Mouse (Mus musculus): ENCODE results near the gene Prrg2. TPM values are rescaled to one million over a fixed set of nuclear protein-coding genes. Genes with fewer than 3 reads are reported as not detected.
"Not testable (repeated sequence)": the region's sequence is repeated elsewhere in the genome, so short reads cannot be mapped to it uniquely, and the experiment has no call there.

The Prrg2 gene
- 10 to 100 TPM; 16.4 to 20.5 (median 17.1) TPM for total RNA-seq (2022)

DNA sequence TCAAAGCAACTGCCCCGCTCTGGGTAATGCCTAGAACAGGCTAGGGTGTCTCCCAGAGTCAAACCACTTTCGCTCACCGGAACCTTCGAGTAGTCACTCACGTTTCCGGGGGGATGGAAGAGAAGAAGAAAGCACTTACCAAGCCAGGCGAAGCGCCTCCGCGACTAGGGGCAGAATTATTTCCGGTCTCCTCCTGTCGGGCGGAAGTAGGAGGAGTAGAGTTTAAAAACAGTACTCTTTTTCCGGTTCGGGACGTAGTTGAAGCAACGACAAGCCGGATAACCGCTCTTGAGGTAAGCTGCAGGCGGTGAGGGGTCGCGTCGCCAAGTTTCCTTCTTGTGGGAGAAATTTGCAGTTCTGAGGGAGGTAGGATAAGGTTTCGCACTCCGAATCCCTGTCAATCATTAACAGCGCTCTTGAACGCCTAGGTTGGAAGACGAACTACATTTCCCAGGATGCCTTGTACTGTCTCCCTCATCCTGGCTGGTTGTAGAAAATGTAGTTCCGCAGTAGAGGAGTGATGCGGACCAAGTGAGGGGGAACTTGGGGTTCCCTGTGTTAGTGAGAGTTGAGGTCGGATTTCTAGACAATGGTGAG is at the start of gene Prrg2, which contains the start of gene Nosip:
Gene Prrg2, minus strand, starts transcription at position 439 of the 597 bp plus-strand sequence.
Gene Nosip, plus strand, starts transcription at position 191 of the 597 bp plus-strand sequence.
- DNase-seq: peak; percentile 94

- no peak for DNase-seq
Observed at GRCm38 (mm10) chr7:45111940-45112339, 49.5 kb upstream of the Prrg2 start.

GRCm38 (mm10) chr7:45110089-45110488 is 47.6 kb upstream of the Prrg2 start:
- not testable (repeated sequence) for DNase-seq

GRCm38 (mm10) chr7:45107052-45107645 is 44.7 kb upstream of the Prrg2 start:
- DNase-seq: no peak

DNA sequence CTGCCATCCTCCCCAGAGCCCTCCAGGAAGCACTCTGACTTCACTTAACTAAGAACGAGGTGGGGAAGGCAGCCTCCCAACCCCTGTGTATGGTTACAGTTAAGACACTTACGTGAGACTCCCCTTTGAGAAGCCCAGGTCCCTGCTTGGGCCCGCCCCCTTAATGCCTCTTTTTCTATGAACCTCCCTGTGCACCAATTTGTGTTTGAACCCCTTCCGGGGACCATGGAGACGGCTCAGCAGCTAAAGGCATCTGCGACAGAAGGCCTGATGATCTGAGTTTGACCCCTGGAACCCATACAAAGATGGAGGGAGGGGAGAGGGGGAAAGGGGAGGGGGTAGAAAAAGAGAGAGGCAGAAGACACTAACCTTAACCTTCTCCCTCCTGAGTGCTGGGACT is 44.0 kb upstream of the Prrg2 start:
- no peak for DNase-seq

- no peak for DNase-seq
Observed at GRCm38 (mm10) chr7:45105491-45105890, 43.0 kb upstream of the Prrg2 start.

DNA sequence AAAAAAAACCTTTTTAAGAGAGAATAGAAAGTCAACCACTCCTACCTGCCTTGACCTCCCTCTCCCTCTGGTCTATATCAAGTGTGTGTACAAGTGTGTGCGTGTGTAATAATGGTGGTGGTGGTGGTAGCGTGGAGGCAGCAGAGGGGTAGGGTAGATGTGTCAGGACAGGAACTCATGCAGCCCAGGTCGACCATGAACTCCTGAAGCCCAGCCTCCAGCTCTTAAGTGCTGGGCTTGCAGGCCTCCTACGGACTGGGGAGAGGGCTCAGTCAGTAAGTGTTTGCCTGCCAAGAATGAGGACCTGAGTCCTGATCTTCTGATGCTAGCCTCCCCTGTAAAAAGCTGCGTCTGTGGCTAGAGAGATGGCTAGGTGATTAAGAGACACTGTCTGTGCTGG is 42.5 kb upstream of the Prrg2 start:
- DNase-seq: no peak

DNA sequence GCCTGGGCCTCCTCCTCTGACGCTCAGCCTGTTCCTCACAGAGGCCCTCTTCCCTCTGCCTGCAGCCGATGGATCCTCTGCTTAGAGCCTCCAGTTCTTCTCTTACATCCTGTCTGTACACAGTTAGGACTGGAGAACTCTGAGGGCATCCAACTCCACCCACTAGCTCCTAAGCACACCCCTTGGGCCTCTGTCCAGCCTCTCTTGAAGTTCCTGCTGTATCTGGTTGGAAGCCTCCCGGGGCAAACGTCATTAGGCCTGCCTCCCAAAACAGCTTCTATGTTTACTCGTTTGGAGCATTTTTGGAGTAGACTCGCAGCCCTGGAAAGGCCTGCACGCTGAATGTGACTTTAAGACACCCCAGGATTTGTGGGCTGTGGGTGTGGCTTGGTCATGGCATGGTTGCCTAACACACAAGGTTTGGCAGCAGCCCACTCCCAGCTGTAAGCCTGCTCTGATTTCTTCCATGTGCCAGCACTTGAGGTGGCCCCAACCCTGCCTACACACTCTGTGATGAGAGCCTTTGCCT is 41.2 kb upstream of the Prrg2 start, which contains the start of gene Fcgrt:
Gene Fcgrt, minus strand, starts transcription at position 200 of the 529 bp plus-strand sequence.
- DNase-seq: peak; percentile 96

DNA sequence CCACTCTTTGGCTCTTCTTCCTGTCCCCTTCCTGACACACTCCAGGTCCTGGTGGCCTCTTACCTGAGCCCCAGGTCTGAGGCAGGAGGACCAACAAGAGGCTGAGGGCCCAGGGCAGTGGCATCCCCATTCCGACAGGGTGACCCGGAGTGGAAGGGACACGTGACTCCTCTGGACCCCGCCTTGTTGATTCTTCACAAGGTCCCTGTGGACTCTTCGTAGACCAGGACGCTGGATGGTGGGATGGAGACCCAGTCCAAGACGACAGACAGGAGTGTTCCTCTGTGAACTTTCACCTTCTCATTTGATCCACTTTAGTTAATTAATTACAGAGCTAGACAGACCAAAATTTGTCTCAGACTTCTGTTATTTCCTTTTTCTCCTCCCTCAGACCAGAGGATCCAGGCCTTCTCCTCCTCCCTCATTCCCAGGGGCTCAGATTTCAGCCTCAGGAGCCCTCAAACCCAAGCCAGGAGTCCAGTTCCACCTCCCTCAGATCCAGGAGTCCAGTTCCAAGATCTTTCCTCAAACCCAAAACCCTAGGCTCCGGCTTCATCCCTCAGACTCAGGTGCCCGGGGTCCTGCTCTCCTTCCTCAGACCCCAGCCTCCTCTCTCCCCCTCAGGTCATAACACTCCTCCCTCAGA is 40.6 kb upstream of the Prrg2 start:
- DNase-seq: no peak

DNA sequence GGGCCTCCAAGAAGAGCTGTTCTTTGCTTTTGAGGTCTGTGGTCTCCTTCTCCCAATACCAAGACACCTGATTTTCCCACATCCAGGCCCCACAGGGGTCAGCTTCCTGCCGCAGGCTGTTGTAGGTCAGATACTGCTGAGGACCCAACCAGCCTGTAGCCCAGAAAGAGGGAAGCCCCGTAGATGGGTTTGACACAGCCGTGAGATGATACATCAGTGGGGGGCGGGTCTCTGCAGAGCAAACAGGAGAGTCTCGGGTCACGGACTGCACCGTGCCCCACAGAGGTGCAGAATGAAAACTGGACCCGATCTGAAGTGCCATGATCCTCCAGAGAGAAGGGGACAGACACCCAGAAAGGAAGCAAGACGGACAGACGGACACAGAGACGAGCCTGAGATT is 40.0 kb upstream of the Prrg2 start:
- no peak for DNase-seq

DNA sequence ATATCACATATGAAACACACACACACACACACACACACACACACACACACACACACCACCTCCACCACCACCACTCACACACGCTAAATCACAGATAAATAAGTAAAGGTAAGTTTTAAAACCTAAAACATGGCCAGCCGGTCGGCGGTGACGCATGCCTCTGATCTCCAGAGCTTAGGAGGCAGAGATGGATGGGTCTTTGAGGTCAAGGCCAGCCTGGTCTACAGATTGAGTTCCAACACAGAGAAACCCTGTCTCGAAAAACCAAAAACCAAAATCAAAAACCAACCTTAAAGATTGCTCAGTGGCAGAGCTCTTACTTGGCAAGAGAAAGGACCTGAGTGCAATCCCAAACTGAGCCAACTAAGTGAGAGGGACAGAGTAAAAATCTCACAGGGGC is 37.6 kb upstream of the Prrg2 start:
- no peak for DNase-seq

DNA sequence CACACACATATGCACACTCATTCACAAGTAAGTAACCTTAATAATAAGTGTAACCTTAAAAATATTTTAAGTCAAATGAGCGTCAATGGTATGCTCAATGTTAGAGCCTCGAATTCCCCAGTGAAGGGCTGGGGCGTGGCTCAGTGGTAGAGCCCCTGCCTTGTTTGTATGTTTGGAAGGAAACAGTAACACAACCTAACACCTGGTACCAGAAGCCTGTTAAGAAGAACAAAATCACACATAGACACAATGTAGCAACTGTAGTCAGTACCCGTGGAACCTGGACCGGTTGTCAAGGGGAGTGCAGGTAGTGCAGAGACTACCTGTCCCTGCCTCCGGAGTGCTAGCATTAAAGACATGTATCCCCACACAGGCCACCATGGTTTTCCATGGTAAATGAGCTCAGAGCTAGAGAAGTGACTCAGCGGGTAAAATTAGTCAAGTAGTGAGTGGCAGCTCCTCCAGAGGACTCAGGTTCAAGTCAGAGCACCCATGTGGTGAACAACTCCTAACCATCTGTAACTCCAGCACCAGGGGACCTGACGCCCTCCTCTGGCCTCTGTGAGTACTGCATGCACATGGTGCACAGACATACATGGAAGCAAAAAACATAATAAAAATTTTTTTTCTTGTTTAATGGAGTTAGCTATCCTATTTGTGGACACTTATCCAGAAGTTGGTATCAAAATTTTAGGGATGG is 36.2 kb upstream of the Prrg2 start:
- no peak for DNase-seq

DNA sequence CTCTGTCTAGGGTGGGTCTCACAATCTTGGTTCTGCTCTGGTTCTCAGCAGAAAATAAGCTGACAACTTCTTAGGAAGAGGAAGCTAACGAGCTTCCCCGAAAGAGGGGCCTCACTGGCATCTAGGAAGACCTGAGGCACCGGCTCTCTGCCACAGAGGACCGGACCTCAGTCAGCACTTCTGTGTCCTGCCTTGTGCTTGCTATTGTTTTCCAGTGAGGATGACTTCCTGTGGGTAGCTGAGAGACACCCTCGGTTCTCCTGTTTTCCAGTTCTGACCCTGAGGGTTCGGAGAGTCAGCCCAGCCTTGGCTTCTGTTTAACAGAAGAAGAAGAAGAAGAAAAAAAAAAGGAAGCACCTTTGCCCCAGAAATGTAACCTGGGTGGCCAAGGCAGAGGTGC is 35.0 kb upstream of the Prrg2 start:
- no peak for DNase-seq

DNA sequence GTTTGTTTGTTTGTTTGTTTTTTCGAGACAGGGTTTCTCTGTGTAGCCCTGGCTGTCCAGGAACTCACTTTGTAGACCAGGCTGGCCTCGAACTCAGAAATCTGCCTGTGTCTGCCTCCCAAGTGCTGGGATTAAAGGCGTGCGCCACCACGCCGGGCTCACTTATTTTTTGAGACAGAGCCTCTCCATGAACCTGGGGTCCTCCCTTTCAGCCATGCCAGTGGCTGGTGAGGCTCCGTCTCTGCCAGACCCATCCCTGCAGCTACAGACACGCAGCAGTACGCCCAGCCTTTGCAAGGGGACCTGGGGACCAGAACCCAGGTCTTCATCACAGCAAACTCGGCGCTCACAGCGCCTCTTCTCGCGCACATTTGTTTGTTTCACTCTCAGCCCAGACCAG is 33.5 kb upstream of the Prrg2 start:
- not testable (repeated sequence) for DNase-seq

DNA sequence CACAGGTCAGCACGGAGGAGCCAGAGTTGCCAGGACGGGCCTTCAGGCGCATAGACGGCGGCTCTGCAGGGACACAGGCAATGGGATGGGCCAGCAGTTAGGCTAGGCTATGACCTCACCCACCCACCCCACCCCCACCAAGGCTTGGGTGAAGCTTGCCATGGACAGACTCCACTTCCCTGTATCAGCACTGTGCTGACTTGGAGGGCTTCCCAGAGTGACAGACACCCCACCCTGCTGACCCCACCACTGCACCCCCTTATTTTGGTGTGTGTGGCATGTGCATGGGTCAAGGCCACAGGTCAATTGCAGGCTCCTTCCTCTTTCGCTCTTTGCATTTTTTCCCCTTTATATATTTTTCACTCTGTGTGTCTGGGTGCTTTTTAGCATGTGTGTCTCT is 32.9 kb upstream of the Prrg2 start:
- no peak for DNase-seq

GRCm38 (mm10) chr7:45094121-45094520 is 31.6 kb upstream of the Prrg2 start:
- no peak for DNase-seq

DNA sequence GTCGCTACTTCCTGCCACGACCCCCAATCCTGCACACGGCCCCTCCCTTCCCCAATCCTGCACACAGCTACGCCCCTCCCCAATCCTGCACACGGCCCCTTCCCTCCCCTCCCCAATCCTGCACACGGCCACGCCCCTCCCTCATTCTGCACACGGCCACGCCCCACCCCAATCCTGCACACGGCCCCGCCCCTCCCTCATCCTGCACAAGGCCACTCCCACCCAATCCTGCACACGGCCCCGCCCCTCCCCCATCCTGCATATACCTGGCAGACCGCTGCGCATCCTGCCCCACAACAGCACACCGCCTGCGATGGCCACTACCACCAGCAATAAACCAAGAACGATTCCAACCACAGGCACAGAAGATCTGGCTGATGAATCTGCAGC is 31.0 kb upstream of the Prrg2 start:
- no peak for DNase-seq

DNA sequence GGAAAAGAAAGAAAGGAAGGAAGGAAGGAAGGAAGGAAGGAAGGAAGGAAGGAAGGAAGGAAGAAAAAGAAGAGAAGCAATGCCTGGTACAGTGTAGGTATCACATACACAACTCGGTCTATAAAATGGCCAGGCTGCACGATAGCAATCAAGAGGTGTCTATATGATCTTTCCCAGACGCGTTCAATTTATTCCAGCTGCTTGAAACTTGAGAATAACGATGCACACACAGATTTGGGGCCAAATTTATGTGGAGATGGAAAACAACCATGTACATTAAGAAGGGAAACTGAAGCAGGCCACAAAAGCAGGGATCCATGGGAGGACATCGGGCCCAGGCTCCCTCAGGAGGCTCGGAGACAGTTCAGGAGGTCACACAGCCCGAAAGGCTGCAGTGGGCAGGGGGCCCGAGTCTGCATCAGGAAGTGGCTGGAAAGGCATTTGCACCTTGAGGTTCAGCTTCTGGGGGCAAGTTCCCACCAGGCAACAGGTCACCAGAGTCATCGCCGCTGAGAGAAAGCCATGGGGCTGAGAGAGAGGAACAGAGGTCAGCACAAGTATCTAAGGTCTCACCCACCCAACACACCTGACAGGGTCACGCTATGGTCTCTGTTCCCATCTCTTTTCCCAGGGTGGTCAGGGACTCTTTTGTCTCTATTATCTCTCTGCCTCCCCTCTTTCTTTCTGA is 30.5 kb upstream of the Prrg2 start:
- DNase-seq: no peak

GRCm38 (mm10) chr7:45092048-45092447 is 29.6 kb upstream of the Prrg2 start, which contains the start of gene Rcn3:
TSS of gene Rcn3 (minus strand) at chr7:45092221.
- DNase-seq: no peak

DNA sequence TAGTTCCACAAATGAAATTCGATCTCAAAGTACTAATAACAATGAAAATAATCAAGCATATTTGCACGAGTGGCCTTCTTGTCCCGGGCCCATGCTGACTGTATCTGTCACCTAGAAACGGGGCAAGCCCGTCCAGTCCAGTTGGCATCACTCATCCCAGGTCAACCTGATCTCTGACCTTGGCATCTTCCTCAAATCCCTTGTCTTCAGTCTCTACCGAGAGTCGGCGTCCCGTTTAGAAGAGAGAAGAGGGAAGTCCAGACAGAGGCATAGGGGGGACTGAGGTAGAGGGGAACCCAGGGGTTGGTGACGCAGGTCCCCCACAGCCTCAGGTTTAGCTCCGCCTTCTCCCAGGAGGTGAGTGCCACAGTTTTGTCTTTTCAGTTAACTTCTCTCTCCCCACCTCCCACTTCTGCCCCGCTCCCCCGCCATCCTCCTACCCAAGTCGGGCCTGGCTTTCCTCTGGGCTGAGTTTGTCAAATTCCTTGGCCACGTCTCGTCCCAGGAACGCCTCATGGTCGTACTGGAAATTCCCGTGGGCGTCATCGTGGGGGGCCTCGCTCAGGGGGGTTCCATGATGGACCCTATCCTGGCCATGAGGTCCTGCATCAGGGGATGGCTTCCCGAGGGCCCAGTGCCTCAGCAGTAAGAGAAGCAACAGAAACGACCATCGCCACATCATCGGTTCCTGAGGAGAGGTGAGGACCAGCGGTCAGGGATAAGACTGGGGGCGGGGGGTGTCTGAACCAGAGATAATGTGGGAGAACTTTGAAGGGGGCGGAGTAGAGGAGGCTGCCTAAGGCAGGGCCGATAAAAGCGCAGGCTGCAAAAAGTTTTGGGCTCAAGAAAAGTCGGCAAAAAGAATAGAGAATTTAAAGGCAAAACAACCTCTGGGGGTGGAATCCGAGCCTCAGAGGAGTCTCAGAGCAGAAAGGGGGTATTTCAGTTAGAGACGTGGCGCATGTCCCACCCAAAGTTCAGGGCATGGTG is 28.8 kb upstream of the Prrg2 start:
- DNase-seq: no peak
